Mouse (Mus musculus): ENCODE data around the gene Arhgap31. TPM values are rescaled to one million over a fixed set of nuclear protein-coding genes. Genes with fewer than 3 reads are reported as not detected.

Arhgap31 gene
- 8.0 and 9.4 TPM in 2 replicates for polyA plus RNA-seq (2014; fragmentation: Nextera tagmentation; extraction: Ambion mirVana)

- peak; percentile 91 for ATAC-seq (replicated peaks; ENCODE audit: insufficient number of reproducible peaks, low FRiP score, low TSS enrichment, low read depth)
- under 1% methylated on average over 72 of the region's 74 CpGs for WGBS
- Histone ChIP-seq H3K4me2 (ENCODE audit: low read depth, low read length) (peak within 1 kb of the TSS; percentile 66), H3K9me3 (replicated peaks; ENCODE audit: control insufficient read depth, low read length) (no peaks in the 10 kb centered on the region), H3K36me3 (replicated peaks; ENCODE audit: control insufficient read depth, insufficient read depth, low read depth, low read length) (no peaks in the 10 kb centered on the region), H3K27me3 (ENCODE audit: control insufficient read depth, insufficient read depth, low read length) (no peaks in the 10 kb centered on the region), H3K27ac (replicated peaks; ENCODE audit: low read depth, low read length) (peak within 1 kb of the TSS; percentile 85), H3K9ac (replicated peaks; ENCODE audit: low read length) (peak within 1 kb of the TSS; percentile 78), H3K4me3 (ENCODE audit: low read depth, low read length) (peak within 1 kb of the TSS; percentile 70), H3K4me1 (ENCODE audit: control insufficient read depth, insufficient read depth, low read length) (peaks cover 2% of the 10 kb centered on the region; the same call in 1 of the 2 replicates)
- DNase-seq (ENCODE audit: low spot score) = peak; percentile 75
Observed at GRCm38 (mm10) chr16:38712581-38713403, at the start of gene Arhgap31. Arhgap31 (minus strand) TSS chr16:38713274.

GRCm38 (mm10) chr16:38762401-38762800, 49.3 kb upstream of the Arhgap31 start:
- no peaks in the 10 kb centered on the region for H3K36me3 ChIP-seq (replicated peaks; ENCODE audit: control insufficient read depth, insufficient read depth, low read depth, low read length)
- H3K4me2 ChIP-seq (ENCODE audit: low read depth, low read length) = no peak overlapping the region
- H3K9me3 ChIP-seq (replicated peaks; ENCODE audit: control insufficient read depth, low read length) = no peaks in the 10 kb centered on the region
- H3K4me3 ChIP-seq (ENCODE audit: low read depth, low read length) = no peak overlapping the region
- no peaks in the 10 kb centered on the region for H3K27me3 ChIP-seq (ENCODE audit: control insufficient read depth, insufficient read depth, low read length)
- no peak for ATAC-seq (replicated peaks; ENCODE audit: insufficient number of reproducible peaks, low FRiP score, low TSS enrichment, low read depth)
- H3K4me1 ChIP-seq (ENCODE audit: control insufficient read depth, insufficient read depth, low read length) = no peaks in the 10 kb centered on the region
- H3K9ac ChIP-seq (replicated peaks; ENCODE audit: low read length) = no peak overlapping the region
- no peak for DNase-seq (ENCODE audit: low spot score)
- no peak overlapping the region for H3K27ac ChIP-seq (replicated peaks; ENCODE audit: low read depth, low read length)
- 87% methylated on average over 8 of the region's 8 CpGs for WGBS

- Histone ChIP-seq H3K27ac (replicated peaks; ENCODE audit: low read depth, low read length) (no peak overlapping the region), H3K4me2 (ENCODE audit: low read depth, low read length) (no peak overlapping the region), H3K4me3 (ENCODE audit: low read depth, low read length) (no peak overlapping the region), H3K9me3 (replicated peaks; ENCODE audit: control insufficient read depth, low read length) (no peaks in the 10 kb centered on the region), H3K36me3 (replicated peaks; ENCODE audit: control insufficient read depth, insufficient read depth, low read depth, low read length) (no peaks in the 10 kb centered on the region), H3K27me3 (ENCODE audit: control insufficient read depth, insufficient read depth, low read length) (no peaks in the 10 kb centered on the region), H3K4me1 (ENCODE audit: control insufficient read depth, insufficient read depth, low read length) (no peaks in the 10 kb centered on the region), H3K9ac (replicated peaks; ENCODE audit: low read length) (no peak overlapping the region)
- ATAC-seq (replicated peaks; ENCODE audit: insufficient number of reproducible peaks, low FRiP score, low TSS enrichment, low read depth) = no peak
- WGBS = 86% methylated on average over 5 of the region's 5 CpGs
- DNase-seq (ENCODE audit: low spot score) = no peak
Observed at GRCm38 (mm10) chr16:38761972-38762371, 48.9 kb upstream of the Arhgap31 start.

- no peaks in the 10 kb centered on the region for H3K27me3 ChIP-seq (ENCODE audit: control insufficient read depth, insufficient read depth, low read length)
Observed at GRCm38 (mm10) chr16:38760834-38761375, 47.8 kb upstream of the Arhgap31 start.

GRCm38 (mm10) chr16:38760239-38760638, 47.2 kb upstream of the Arhgap31 start:
- no peaks in the 10 kb centered on the region for H3K4me1 ChIP-seq (ENCODE audit: control insufficient read depth, insufficient read depth, low read length)
- WGBS = 94% methylated on average over 5 of the region's 5 CpGs
- H3K4me2 ChIP-seq (ENCODE audit: low read depth, low read length) = no peak overlapping the region
- ATAC-seq (replicated peaks; ENCODE audit: insufficient number of reproducible peaks, low FRiP score, low TSS enrichment, low read depth) = no peak
- no peak overlapping the region for H3K9ac ChIP-seq (replicated peaks; ENCODE audit: low read length)
- no peak overlapping the region for H3K27ac ChIP-seq (replicated peaks; ENCODE audit: low read depth, low read length)
- DNase-seq (ENCODE audit: low spot score) = no peak
- no peaks in the 10 kb centered on the region for H3K27me3 ChIP-seq (ENCODE audit: control insufficient read depth, insufficient read depth, low read length)
- no peaks in the 10 kb centered on the region for H3K36me3 ChIP-seq (replicated peaks; ENCODE audit: control insufficient read depth, insufficient read depth, low read depth, low read length)
- no peak overlapping the region for H3K4me3 ChIP-seq (ENCODE audit: low read depth, low read length)
- no peaks in the 10 kb centered on the region for H3K9me3 ChIP-seq (replicated peaks; ENCODE audit: control insufficient read depth, low read length)

More at GRCm38 (mm10) chr16:38760834-38761375, 47.8 kb upstream of the Arhgap31 start:
- H3K27ac ChIP-seq (replicated peaks; ENCODE audit: low read depth, low read length) = no peak overlapping the region
- ATAC-seq (replicated peaks; ENCODE audit: insufficient number of reproducible peaks, low FRiP score, low TSS enrichment, low read depth) (no peak), DNase-seq (ENCODE audit: low spot score) (no peak)
- WGBS = 77% methylated on average over 6 of the region's 6 CpGs
- H3K4me1 ChIP-seq (ENCODE audit: control insufficient read depth, insufficient read depth, low read length) = no peaks in the 10 kb centered on the region
- H3K9me3 ChIP-seq (replicated peaks; ENCODE audit: control insufficient read depth, low read length) = no peaks in the 10 kb centered on the region
- no peak overlapping the region for H3K4me2 ChIP-seq (ENCODE audit: low read depth, low read length)
- no peaks in the 10 kb centered on the region for H3K36me3 ChIP-seq (replicated peaks; ENCODE audit: control insufficient read depth, insufficient read depth, low read depth, low read length)
- H3K9ac ChIP-seq (replicated peaks; ENCODE audit: low read length) = no peak overlapping the region
- H3K4me3 ChIP-seq (ENCODE audit: low read depth, low read length) = no peak overlapping the region

- H3K36me3 ChIP-seq (replicated peaks; ENCODE audit: control insufficient read depth, insufficient read depth, low read depth, low read length) = no peaks in the 10 kb centered on the region
- no peak overlapping the region for H3K9ac ChIP-seq (replicated peaks; ENCODE audit: low read length)
- H3K9me3 ChIP-seq (replicated peaks; ENCODE audit: control insufficient read depth, low read length) = no peaks in the 10 kb centered on the region
- H3K4me2 ChIP-seq (ENCODE audit: low read depth, low read length) = no peak overlapping the region
- H3K27ac ChIP-seq (replicated peaks; ENCODE audit: low read depth, low read length) = no peak overlapping the region
- no peak for ATAC-seq (replicated peaks; ENCODE audit: insufficient number of reproducible peaks, low FRiP score, low TSS enrichment, low read depth)
- 74% methylated on average over 12 of the region's 12 CpGs for WGBS
- peaks cover 1% of the 10 kb centered on the region; the same call in 1 of the 2 replicates for H3K4me1 ChIP-seq (ENCODE audit: control insufficient read depth, insufficient read depth, low read length)
- no peaks in the 10 kb centered on the region for H3K27me3 ChIP-seq (ENCODE audit: control insufficient read depth, insufficient read depth, low read length)
- DNase-seq (ENCODE audit: low spot score) = peak; percentile 38
- no peak overlapping the region for H3K4me3 ChIP-seq (ENCODE audit: low read depth, low read length)
Observed at GRCm38 (mm10) chr16:38758104-38758861, 45.2 kb upstream of the Arhgap31 start.

GRCm38 (mm10) chr16:38757626-38758025, 44.6 kb upstream of the Arhgap31 start:
- H3K36me3 ChIP-seq (replicated peaks; ENCODE audit: control insufficient read depth, insufficient read depth, low read depth, low read length) = no peaks in the 10 kb centered on the region
- no peak for DNase-seq (ENCODE audit: low spot score)

More at GRCm38 (mm10) chr16:38757626-38758025, 44.6 kb upstream of the Arhgap31 start:
- WGBS = 94% methylated on average over 19 of the region's 19 CpGs
- no peak overlapping the region for H3K9ac ChIP-seq (replicated peaks; ENCODE audit: low read length)
- H3K27me3 ChIP-seq (ENCODE audit: control insufficient read depth, insufficient read depth, low read length) = no peaks in the 10 kb centered on the region
- peaks cover 4% of the 10 kb centered on the region for H3K4me1 ChIP-seq (ENCODE audit: control insufficient read depth, insufficient read depth, low read length)
- no peak for ATAC-seq (replicated peaks; ENCODE audit: insufficient number of reproducible peaks, low FRiP score, low TSS enrichment, low read depth)
- no peak overlapping the region for H3K4me3 ChIP-seq (ENCODE audit: low read depth, low read length)
- no peak overlapping the region for H3K27ac ChIP-seq (replicated peaks; ENCODE audit: low read depth, low read length)
- no peak overlapping the region for H3K4me2 ChIP-seq (ENCODE audit: low read depth, low read length)
- no peaks in the 10 kb centered on the region for H3K9me3 ChIP-seq (replicated peaks; ENCODE audit: control insufficient read depth, low read length)

Data from embryonic facial prominence, embryonic 11.5 days (tissue).